Mouse (Mus musculus) lung, postnatal 25 days (tissue): ENCODE measurements around the gene Utrn.
A peak's percentile ranks its signal among the peaks of the same experiment; 100 is the strongest.

Source experiments
- DNase-seq: peaks from one replicate; pipeline ENCODE4 v3.0.0; 2022; ENCODE audit warnings: low spot score

Utrn gene

DNA sequence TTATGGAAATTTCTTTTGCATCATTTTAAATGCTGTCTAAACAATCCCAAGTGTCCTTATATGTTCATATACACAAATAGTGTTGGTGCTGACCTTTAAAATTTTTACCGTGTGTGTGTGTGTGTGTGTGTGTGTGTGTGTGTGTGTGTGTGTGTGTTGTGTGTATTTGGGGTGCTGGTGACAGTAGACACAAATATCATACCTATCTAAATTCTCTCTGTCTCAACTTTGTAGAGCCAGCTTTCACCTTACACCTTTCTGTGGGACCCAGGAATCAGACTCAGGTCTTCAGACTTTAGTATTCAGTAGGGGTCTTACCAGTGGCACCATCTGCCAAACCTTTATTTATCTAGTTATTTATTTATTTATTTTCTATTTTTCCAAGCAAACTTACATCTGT, 681 bp upstream of the Utrn start:
- no peak for DNase-seq

DNA sequence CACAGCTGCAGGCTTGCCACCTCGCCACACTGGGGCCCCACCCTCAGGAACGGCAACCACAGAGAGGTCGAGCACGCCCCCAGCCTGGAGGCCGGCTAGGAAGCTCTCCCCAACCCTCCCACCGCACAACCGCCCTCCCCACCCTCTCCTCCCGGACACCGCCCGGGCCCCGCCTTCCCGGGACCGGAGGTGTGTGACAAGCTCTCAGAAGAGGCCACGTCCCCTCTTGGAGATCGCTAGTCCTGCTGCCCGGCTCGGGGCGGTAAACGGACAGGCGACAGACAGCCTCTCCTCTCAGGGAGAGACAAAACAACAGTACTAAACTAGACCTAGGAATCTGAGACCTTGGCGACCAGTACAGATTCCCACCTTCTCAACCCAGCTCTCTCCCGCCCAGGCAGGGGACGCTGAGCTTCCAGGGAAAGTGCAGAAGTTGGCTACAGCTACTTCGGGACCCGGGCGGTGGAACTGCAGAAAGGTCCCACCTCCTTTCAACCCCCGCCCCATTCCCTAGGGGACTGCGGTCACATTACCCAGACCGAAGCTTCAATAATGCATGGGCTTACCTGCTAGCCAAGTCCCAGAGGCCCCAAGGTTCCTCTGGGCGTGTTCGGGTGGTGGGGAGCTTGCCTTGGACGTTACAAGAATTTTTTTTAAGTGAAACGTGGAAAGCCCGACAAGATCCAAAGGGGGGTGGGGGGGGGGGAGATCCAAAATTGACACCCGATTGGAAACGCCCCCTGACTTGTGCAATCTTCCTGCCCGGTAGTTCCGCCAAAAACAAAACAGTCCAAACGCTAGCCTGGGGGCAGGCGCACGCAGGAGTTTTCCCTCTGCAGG, 756 bp downstream of the Utrn start:
- DNase-seq = peak; percentile 85

DNA sequence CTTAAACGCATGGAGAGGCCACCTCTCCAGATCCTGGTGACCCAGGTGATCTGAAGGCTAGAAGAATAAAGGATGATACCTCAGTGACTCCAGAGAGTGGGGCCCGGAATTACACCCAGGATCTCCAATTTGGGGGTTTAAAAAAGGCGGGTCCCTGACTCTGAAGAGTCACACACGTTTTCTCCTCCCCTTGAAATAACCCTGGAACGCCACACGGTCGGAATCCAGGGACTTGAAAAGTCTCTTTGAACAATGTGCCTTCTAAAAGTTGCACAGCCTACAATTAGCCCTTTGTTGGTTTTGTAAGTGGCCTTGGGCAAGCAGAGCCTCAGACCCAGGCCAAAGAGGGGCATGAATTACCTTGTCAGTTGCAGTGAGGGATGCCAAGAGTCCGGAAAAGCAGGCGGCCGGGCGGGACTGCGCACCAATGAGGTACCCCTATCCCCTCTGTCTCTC, 1.4 kb downstream of the Utrn start:
- DNase-seq = no peak

DNA sequence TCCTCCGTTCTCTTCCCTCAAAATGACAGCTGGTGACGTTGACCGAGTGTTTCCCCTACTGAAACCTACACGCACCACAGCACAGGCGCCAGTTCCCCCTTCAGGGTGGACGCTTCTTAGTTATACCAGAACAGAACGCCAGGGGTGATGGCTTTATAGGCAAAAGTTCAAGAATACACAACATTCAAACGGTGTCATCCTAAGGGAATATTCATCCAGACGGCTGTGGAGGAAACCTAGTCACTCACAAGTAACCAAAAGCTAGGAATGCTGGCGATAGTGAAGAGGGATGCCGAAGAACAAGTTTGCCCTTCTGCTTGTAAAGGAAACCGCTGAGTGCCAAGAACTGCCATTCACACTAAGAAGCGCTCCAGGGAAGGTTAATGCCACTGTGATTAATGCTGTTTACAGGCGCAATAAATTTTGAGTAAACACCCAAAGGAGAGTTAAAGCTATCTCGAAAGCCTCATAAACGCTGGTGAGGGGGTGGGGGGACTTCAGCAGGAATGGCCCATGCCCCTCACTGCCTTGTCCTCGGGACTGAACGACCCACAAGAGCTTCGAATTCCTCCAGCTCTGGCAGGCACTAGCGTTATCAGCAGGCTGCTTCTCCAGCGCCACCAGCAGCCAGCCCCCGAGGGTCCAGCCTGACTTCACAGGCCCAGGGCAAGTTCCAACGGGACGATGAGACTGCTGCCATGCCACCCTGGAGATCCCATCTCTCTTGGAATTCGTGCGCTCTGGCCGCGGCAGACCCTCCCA, 2.0 kb downstream of the Utrn start:
- peak; percentile 41 for DNase-seq

DNA sequence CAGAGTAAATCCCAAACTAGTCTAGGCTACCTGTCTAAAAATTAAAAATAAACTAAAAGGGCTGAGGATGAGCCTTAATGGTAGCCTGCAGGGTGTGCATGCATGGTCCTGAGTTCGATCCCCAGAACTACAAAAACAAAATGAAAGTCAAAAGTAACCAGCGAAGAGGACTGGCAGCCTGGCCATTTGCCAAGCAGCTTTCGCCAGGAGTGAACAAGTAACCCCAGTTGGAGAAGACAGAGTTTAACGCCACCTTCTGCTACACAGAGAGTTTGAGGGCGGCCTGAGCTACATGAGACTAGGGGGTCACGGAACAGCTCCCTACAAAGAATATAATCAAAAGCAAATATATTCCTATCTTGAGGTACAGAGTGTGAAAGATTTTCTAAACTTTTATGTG, 4.0 kb downstream of the Utrn start:
- no peak for DNase-seq

DNA sequence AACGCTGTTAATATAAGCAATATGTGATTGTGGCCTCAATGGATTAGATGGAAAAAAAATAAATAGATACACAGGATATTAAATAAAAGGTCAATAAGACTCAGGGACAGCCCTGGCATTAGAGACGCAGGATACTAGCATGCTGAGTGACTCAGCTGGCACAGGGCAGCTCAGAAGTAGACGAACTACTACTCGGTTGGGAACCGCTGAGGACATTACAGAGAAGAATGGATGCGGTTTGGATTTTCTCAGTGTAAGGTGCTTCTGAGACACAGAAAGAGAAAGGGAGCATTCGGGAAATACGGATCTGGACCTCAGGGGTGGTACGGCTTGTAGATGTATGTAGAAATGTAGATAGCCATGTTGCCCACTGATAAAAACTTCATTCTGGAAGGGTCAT, 5.6 kb downstream of the Utrn start:
- DNase-seq = no peak

DNA sequence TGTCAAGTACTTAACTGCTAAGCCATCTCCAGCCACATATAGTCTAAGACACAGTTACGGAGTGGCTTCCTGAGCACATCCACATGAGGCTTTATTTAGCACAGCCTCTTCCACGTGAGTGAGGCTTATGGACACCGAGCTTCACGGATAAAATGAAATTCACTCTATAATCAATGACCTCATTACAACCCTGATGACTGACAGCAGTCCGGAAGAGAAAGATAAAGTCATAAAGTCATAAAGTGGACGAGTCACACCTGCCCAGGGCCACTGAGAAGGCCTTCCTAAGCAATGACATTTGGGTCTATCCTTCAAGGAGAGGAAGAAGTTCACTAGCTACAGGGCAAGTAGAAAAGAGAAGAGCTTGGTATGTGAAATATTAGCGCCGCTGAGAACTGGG, 7.1 kb downstream of the Utrn start:
- no peak for DNase-seq

DNA sequence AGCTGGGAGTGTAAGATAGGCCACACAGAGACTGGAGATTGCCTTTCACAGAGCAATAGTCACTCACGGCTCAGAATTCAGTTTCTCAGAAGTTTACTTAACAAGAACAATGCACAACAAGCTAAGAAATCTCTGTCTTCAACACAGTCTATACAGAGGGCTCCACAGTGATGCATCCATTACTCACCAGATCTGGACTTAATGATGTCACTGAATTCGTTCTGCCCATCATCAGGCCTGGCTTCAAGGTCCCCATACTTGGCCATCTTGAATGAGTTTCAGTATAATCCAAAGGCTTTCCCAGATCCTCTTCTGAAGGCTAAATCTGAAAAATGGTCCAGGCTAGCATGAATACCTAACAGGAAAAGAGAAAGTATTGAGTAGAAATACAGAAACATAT, 7.8 kb downstream of the Utrn start:
- no peak for DNase-seq

DNA sequence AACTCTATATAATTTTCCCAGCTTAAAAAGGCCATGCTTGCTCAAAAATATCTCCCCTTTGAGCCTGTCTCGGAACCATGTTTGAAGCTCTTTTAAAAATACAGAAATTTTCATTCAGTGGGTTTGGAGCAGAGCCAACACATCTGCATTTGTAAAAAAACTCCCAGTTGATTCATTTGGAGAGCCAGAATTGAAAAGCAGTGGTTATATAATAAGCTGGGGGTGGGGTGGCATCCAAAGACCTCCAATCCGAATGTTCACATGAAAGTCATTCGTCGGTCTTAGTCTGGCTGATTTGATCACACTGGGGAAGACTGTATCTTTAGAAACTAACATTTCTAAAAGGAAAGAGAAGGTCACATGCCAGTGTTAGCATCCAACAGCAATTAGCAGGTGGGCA, 8.4 kb downstream of the Utrn start:
- DNase-seq = no peak

DNA sequence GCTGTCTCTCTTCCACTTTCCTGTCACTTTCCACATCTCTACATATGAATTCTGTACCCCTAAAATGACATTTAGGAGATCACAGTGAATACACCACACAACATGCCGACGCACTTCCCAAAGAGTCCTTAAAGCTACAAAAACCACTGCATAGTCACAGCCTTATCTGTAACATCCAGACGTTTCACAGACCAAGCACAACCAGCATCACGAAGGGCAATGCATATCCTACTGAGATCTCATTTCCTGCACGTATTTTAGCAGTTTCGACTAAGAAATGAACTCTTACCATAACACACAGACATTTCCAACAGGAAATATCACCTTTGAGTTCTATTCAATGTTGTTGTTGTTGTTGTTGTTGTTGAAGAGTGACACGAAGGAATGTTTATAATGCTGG, 8.8 kb downstream of the Utrn start:
- DNase-seq = no peak

DNA sequence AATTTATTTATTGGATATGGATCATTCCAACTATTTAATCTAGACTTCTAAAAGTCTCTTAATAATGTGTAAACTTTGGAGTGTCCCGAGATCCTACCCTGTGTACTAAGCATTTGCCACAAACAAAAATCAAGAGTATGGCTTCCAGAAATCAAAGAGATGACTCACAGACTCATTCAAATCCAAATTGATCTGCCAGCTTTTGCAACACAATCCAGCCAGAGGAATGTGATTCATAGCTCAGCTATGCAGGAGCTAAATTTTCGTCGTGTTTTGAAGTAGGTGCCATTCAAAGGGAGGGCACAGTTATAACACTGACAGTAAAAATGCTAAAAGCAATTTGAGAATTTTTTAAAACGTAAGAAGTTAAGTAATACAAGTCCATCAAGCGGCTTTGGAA, 11.1 kb downstream of the Utrn start:
- DNase-seq = peak; percentile 30

DNA sequence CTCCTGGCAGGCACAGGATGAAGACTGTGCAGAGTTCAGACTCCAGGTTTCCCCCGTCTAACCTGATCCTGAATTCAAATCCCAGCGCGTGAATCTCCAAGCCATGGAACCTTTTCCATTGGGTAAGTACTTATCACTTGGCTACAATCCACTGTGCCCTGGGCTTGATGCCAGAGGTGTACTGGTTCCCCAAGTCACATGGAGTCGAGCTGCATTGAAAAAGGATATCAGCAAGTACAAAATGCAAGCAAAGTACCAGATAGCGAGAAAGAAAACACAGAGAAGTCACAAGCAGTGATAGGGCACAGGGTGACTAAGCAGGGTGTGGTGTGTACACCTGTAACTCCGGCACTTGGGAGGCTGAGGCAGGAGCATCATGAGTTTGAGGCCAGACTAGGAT, 14.9 kb downstream of the Utrn start:
- peak; percentile 54 for DNase-seq

DNA sequence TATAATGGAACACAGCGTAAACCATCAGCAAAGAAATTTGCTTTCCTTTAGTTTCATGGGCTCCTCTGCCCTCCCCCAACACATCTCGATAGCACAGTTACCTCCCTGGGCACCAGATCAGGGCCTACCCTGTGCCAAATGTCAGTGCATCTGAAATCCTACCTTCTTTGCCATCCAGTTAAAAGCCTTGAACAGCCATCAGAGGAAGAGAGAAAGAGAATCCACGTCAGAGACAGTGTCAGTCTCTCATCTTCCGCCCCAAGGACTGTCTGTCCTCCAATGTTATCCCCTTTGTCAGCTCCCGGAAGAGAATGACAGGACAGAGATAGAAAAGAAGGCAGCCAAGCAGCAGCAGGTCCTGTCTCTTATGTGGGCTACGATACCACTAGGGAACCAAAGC, 15.4 kb downstream of the Utrn start:
- no peak for DNase-seq

DNA sequence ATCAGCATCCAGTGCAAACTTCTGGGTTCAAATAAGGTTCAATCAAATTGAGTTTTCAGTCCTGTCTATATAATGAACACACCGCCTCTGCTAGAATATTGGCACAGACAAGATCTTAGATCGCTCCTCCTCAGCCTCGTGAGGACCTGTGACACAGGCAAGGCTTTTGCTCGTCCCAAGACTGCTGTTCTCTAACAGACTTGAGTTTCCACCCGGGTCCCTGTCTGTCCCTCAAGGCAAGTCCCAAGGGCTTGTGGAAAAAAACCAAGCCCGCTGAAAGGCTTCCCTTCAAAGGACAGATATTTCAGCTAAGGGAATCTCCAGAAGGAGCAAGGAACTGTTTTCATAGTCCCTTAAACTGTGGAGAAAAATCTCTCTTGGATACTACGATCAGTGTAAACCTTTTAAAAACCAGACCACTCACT, 16.0 kb downstream of the Utrn start:
- DNase-seq = no peak

DNA sequence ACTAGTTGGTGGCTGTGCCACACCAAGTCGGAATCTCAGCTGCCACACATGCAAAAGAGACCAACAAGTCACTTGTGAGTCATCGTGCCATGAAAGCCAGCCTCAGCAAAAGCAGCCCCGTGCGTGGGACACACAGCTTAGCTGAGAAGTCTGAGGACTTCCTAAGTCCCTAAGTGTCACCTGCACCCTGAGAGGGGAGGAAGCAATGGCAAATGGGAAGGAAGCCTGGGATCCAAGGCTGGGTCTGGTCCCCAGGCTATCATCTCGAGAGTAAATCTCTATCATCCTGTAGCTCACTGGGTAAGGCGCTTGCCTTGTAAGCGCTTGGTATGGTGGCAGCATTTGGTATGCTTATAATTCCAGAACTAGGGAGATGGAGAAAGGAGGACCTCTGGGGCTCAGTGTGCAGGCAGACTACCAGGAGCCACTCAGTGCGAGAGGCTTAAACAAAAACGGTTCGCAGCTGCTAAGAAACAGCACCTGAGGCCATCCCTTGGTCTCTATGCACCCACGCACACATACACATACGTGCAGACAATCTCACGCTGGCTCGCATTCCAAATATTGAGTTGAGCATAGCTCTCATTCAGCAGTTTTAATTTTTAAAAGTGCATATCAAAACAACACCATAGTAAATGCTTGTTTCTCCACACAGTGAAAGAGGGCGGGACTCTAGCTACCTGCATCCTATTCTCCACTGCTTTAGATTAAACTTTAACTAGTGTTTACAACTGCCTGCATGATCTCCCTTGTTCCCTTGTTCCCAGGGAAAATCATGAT, 16.6 kb downstream of the Utrn start:
- DNase-seq = no peak

DNA sequence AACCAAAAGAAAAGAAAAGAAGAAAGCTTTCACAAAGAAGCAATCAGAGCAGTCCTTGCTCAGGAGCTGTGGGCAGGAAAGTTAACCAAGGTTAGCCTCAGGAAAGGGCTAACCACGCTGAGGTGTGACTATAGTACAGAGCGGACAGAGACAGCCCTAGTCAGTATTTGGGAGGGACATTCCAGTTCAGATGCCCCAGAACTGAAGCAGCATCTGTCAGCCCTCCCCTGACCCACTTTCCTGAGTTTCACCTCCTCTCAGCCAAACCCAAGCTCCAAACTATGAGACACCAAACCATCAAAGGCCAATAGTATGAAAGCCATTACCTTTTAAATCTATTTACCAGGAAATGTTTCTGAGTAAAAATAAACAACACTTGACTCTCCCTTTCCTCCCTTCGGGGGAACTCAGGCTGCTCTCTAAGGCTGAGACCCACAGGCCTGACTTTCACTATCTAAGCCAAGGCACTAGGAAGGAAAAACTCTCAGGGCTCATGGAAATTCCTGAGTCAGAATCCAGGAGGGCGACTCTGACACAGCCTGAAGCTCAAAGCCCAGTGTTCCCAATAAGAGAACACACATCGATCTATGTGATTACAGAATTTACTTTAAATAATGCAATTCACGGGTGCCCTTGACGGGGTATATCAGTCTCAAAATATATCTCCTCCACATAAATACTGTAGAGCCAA, 18.2 kb downstream of the Utrn start:
- DNase-seq = no peak

DNA sequence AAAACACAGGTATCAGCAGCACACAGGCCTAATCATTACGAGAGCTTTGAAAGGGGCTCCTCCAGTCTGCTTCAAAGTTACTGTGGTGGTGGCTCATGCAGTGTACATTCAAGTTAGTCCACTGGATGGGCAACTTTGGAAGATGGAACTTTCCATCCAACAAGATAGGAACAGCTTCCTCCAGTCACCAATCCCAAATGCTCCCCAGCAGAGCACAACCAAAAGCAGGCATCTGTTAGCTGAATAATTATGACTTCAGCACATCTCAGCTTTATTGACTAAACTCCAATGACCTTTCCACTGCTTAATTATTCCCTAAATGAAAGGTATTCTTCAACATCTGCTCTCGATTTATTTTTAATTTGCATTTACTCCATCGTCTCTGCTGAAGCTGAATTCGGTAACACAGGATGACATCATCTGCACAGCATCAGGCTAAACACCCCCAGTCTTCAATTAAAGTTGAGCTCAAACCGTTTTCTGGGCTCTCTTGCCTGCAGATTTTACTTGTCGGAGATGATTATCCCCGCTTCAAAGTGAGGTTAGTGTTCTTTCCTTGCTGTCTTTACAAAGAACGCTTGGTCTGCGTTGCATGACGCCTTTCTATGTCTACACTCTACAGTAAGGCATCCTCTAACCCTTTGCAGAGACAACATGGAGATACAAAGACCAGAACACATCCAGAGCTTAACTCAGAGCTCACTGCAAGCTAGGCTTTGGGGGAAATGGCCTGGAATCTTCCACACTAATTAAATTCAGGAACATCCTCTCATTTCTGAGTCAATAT, 20.6 kb downstream of the Utrn start:
- DNase-seq = no peak

DNA sequence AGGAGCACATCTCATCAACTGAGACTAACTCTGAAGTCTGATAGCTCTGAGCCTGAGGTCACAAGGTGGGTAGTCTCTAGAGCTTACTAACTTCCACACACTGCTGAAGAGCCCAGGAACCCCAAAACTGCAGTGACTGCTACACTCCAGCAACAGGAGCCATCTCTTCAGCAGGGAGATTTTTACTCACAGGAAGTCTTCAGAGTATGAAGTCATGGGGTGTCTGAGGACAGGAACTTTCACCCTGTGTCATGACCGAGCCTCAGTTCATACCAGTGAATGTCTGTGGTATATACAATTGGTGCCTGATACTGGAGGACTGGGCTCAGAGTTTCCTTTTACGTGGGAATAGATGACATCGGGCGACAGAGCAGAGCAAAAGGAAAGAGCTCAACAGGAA, 26.6 kb downstream of the Utrn start:
- no peak for DNase-seq

DNA sequence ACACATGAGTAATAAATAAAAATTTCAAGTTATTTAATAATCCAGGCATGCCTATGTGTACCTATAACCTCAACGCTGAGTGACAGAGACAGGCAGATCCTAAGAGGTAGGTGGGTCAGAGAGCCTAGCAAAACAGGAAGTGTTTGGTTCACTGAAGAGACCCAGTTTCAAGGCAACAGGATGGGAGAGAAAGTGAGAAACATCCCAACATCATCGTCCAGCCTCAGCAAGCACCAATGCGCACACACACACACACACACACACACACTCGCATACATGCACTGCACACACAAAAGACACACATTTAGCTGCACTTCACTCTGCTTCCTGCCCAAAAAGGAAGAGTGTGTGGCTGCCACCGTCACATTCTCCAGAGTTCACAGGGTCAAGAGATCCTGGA, 27.7 kb downstream of the Utrn start:
- DNase-seq = no peak

DNA sequence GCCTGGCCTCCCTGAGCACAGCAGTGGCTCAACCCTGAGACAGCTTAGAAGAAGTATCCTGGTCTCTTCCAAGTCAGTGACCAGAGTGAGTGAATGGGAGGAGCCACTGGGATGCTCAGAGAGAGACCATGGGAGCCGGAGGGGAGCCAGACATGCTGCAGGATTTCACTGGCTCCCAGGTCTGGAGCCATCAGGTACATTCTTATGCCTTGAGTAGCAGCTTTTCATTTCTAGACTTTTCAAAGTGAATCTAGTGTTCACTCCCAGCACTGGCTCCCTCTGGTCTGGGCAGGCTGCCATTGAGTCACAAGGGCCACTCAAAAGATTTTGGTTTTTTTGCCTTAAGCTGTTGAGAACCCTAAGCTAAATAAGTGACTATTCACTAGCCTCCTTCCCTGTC, 31.5 kb downstream of the Utrn start:
- DNase-seq = peak; percentile 78
